Mouse (Mus musculus): ENCODE measurements at regions not wholly inside any gene's neighbourhood (a gene's known extent, or its start where the extent isn't known, plus 50 kb on each side); places are given as distances from the start of the nearest gene placed in this dataset.

- no peak for TF ChIP-seq CTCF (IDR thresholded peaks at IDR 0.05; ENCODE audit: control insufficient read depth, insufficient read depth, insufficient replicate concordance, low read depth, low read length)
- TF ChIP-seq POLR2A (IDR thresholded peaks at IDR 0.05; ENCODE audit: control insufficient read depth, low read depth, low read length), result no peak
Measured at GRCm38 (mm10) chr16:9430509-9430908, 564.9 kb downstream of the Grin2a start.

Measured in testis, adult 2 months (tissue).